Mouse (Mus musculus): ENCODE measurements around the gene Xpot. TPM values are rescaled to one million over a fixed set of nuclear protein-coding genes. Genes with fewer than 3 reads are reported as not detected.

The Xpot gene
- polyA plus RNA-seq, 1 experiment from 2014 or later: 59.3 TPM

GRCm38 (mm10) chr10:121615935-121616334 is 10.2 kb downstream of the Xpot start:
- H3K27me3 ChIP-seq: no peaks in the 10 kb centered on the region
- H3K9me3 ChIP-seq: no peaks in the 10 kb centered on the region
- H3K4me3 ChIP-seq (replicated peaks): no peak overlapping the region
- no peak overlapping the region for H3K27ac ChIP-seq
- H3K4me2 ChIP-seq: no peak overlapping the region
- no peak overlapping the region for H3K9ac ChIP-seq (replicated peaks)
- WGBS: 83% methylated on average over 7 of the region's 7 CpGs
- no peaks in the 10 kb centered on the region for H3K4me1 ChIP-seq (replicated peaks)
- ATAC-seq (ENCODE audit: insufficient number of reproducible peaks, insufficient read depth, low FRiP score, low TSS enrichment, low read depth): no peak
- H3K36me3 ChIP-seq: peaks cover 94% of the 10 kb centered on the region

GRCm38 (mm10) chr10:121615146-121615870 is 10.8 kb downstream of the Xpot start:
- Histone ChIP-seq H3K27ac (no peak overlapping the region), H3K4me1 (replicated peaks) (no peaks in the 10 kb centered on the region), H3K4me2 (no peak overlapping the region), H3K36me3 (peaks cover 94% of the 10 kb centered on the region), H3K9me3 (no peaks in the 10 kb centered on the region), H3K4me3 (replicated peaks) (no peak overlapping the region), H3K9ac (replicated peaks) (no peak overlapping the region), H3K27me3 (no peaks in the 10 kb centered on the region)
- ATAC-seq (ENCODE audit: insufficient number of reproducible peaks, insufficient read depth, low FRiP score, low TSS enrichment, low read depth): no peak
- WGBS: 97% methylated on average over 13 of the region's 13 CpGs

- Histone ChIP-seq H3K36me3 (peaks cover 93% of the 10 kb centered on the region), H3K4me2 (no peak overlapping the region), H3K27me3 (no peaks in the 10 kb centered on the region), H3K9ac (replicated peaks) (no peak overlapping the region), H3K9me3 (no peaks in the 10 kb centered on the region), H3K27ac (no peak overlapping the region), H3K4me1 (replicated peaks) (no peaks in the 10 kb centered on the region), H3K4me3 (replicated peaks) (no peak overlapping the region)
- WGBS: 92% methylated on average over 13 of the region's 13 CpGs
- ATAC-seq (ENCODE audit: insufficient number of reproducible peaks, insufficient read depth, low FRiP score, low TSS enrichment, low read depth): no peak
Measured at GRCm38 (mm10) chr10:121613570-121613969, 12.6 kb downstream of the Xpot start.

- Histone ChIP-seq H3K9ac (replicated peaks) (no peak overlapping the region), H3K4me2 (no peak overlapping the region), H3K27me3 (no peaks in the 10 kb centered on the region), H3K27ac (no peak overlapping the region), H3K4me3 (replicated peaks) (no peak overlapping the region), H3K4me1 (replicated peaks) (no peaks in the 10 kb centered on the region), H3K9me3 (no peaks in the 10 kb centered on the region), H3K36me3 (peaks cover 93% of the 10 kb centered on the region)
- WGBS: 94% methylated on average over 6 of the region's 6 CpGs
- ATAC-seq (ENCODE audit: insufficient number of reproducible peaks, insufficient read depth, low FRiP score, low TSS enrichment, low read depth): no peak
Measured at GRCm38 (mm10) chr10:121612448-121612847, 13.7 kb downstream of the Xpot start.

GRCm38 (mm10) chr10:121611587-121611986 is 14.5 kb downstream of the Xpot start:
- no peak for ATAC-seq (ENCODE audit: insufficient number of reproducible peaks, insufficient read depth, low FRiP score, low TSS enrichment, low read depth)
- peaks cover 93% of the 10 kb centered on the region for H3K36me3 ChIP-seq
- 85% methylated on average over 10 of the region's 10 CpGs for WGBS
- H3K9ac ChIP-seq (replicated peaks): no peak overlapping the region
- no peak overlapping the region for H3K27ac ChIP-seq
- H3K4me3 ChIP-seq (replicated peaks): no peak overlapping the region
- no peaks in the 10 kb centered on the region for H3K9me3 ChIP-seq
- H3K4me1 ChIP-seq (replicated peaks): no peaks in the 10 kb centered on the region
- H3K27me3 ChIP-seq: no peaks in the 10 kb centered on the region
- H3K4me2 ChIP-seq: no peak overlapping the region

GRCm38 (mm10) chr10:121608177-121608576 is 18.0 kb downstream of the Xpot start:
- Histone ChIP-seq H3K36me3 (peaks cover 96% of the 10 kb centered on the region), H3K9me3 (no peaks in the 10 kb centered on the region), H3K4me1 (replicated peaks) (no peaks in the 10 kb centered on the region), H3K9ac (replicated peaks) (no peak overlapping the region), H3K4me3 (replicated peaks) (no peak overlapping the region), H3K4me2 (no peak overlapping the region), H3K27me3 (no peaks in the 10 kb centered on the region), H3K27ac (no peak overlapping the region)
- ATAC-seq (ENCODE audit: insufficient number of reproducible peaks, insufficient read depth, low FRiP score, low TSS enrichment, low read depth): no peak
- WGBS: 87% methylated on average over 10 of the region's 10 CpGs

- Histone ChIP-seq H3K27ac (no peak overlapping the region), H3K9ac (replicated peaks) (no peak overlapping the region), H3K27me3 (no peaks in the 10 kb centered on the region), H3K36me3 (peaks cover 96% of the 10 kb centered on the region), H3K4me2 (no peak overlapping the region), H3K4me3 (replicated peaks) (no peak overlapping the region), H3K9me3 (no peaks in the 10 kb centered on the region), H3K4me1 (replicated peaks) (0 out of 2 replicates have a peak, but pooled peaks cover 3% of the 10 kb centered on the region)
- WGBS: 94% methylated on average over 13 of the region's 13 CpGs
- ATAC-seq (ENCODE audit: insufficient number of reproducible peaks, insufficient read depth, low FRiP score, low TSS enrichment, low read depth): no peak
Measured at GRCm38 (mm10) chr10:121604632-121605344, 21.3 kb downstream of the Xpot start.

- Histone ChIP-seq H3K9me3 (no peaks in the 10 kb centered on the region), H3K4me1 (replicated peaks) (0 out of 2 replicates have a peak, but pooled peaks cover 3% of the 10 kb centered on the region), H3K9ac (replicated peaks) (no peak overlapping the region), H3K4me2 (no peak overlapping the region), H3K4me3 (replicated peaks) (no peak overlapping the region), H3K27ac (no peak overlapping the region), H3K36me3 (peaks cover 98% of the 10 kb centered on the region), H3K27me3 (no peaks in the 10 kb centered on the region)
- 83% methylated on average over 4 of the region's 4 CpGs for WGBS
- ATAC-seq (ENCODE audit: insufficient number of reproducible peaks, insufficient read depth, low FRiP score, low TSS enrichment, low read depth): no peak
Measured at GRCm38 (mm10) chr10:121603556-121603955, 22.6 kb downstream of the Xpot start.

GRCm38 (mm10) chr10:121601272-121601671 is 24.9 kb downstream of the Xpot start:
- no peak; the same call in 1 of the 2 replicates for ATAC-seq (ENCODE audit: insufficient number of reproducible peaks, insufficient read depth, low FRiP score, low TSS enrichment, low read depth)
- peaks cover 97% of the 10 kb centered on the region for H3K36me3 ChIP-seq
- no peak overlapping the region for H3K9ac ChIP-seq (replicated peaks)
- 0 out of 2 replicates have a peak, but pooled peaks cover 3% of the 10 kb centered on the region for H3K4me1 ChIP-seq (replicated peaks)
- H3K9me3 ChIP-seq: no peaks in the 10 kb centered on the region
- 81% methylated on average over 6 of the region's 6 CpGs for WGBS
- H3K27me3 ChIP-seq: no peaks in the 10 kb centered on the region
- H3K4me3 ChIP-seq (replicated peaks): no peak overlapping the region
- H3K27ac ChIP-seq: no peak overlapping the region
- H3K4me2 ChIP-seq: no peak overlapping the region

- no peak overlapping the region for H3K4me3 ChIP-seq (replicated peaks)
- H3K27me3 ChIP-seq: no peaks in the 10 kb centered on the region
- H3K9me3 ChIP-seq: no peaks in the 10 kb centered on the region
- 86% methylated on average over 9 of the region's 9 CpGs for WGBS
- no peak overlapping the region for H3K9ac ChIP-seq (replicated peaks)
- H3K4me2 ChIP-seq: no peak overlapping the region
- H3K36me3 ChIP-seq: peaks cover 92% of the 10 kb centered on the region
- no peak overlapping the region for H3K27ac ChIP-seq
- H3K4me1 ChIP-seq (replicated peaks): 0 out of 2 replicates have a peak, but pooled peaks cover under 1% of the 10 kb centered on the region
- ATAC-seq (ENCODE audit: insufficient number of reproducible peaks, insufficient read depth, low FRiP score, low TSS enrichment, low read depth): no peak
Measured at GRCm38 (mm10) chr10:121596580-121596979, 29.6 kb downstream of the Xpot start.

- H3K27ac ChIP-seq: no peak overlapping the region
- 91% methylated on average over 14 of the region's 14 CpGs for WGBS
- H3K9ac ChIP-seq (replicated peaks): no peak overlapping the region
- H3K36me3 ChIP-seq: peaks cover 70% of the 10 kb centered on the region
- no peaks in the 10 kb centered on the region for H3K9me3 ChIP-seq
- no peak overlapping the region for H3K4me3 ChIP-seq (replicated peaks)
- no peaks in the 10 kb centered on the region for H3K27me3 ChIP-seq
- no peak overlapping the region for H3K4me2 ChIP-seq
- no peaks in the 10 kb centered on the region for H3K4me1 ChIP-seq (replicated peaks)
- no peak for ATAC-seq (ENCODE audit: insufficient number of reproducible peaks, insufficient read depth, low FRiP score, low TSS enrichment, low read depth)
Measured at GRCm38 (mm10) chr10:121591106-121591505, 35.0 kb downstream of the Xpot start.

Data from limb, embryonic 12.5 days (tissue).